Mouse (Mus musculus) heart, adult 2 months (tissue): ENCODE results near the gene Borcs7. TPM values are rescaled to one million over a fixed set of nuclear protein-coding genes. Genes with fewer than 3 reads are reported as not detected.
A peak's percentile ranks its signal among the peaks of the same experiment; 100 is the strongest.

ENCODE experiments used
- DNase-seq, 2 experiments: peaks; one replicate each; pipeline ENCODE4 v3.0.0; 2021
- H3K27ac ChIP-seq: fragments of 200-600 bp; 2 replicates; pipeline ENCODE4 v1.8.1; 2022
- H3K27me3 ChIP-seq: fragments of 200-500 bp; 2 replicates; pipeline ENCODE4 v1.6.1; 2012; ENCODE audit warnings: mild to moderate bottlenecking, low read length, inconsistent platforms, mixed read lengths; ENCODE audit not compliant: control insufficient read depth, insufficient read depth
- H3K36me3 ChIP-seq: fragments of 200-500 bp; 2 replicates; pipeline ENCODE4 v1.6.1; 2012; ENCODE audit warnings: low read length, inconsistent platforms; ENCODE audit not compliant: control insufficient read depth, insufficient read depth
- H3K4me1 ChIP-seq: fragments of 200-500 bp; 2 replicates; pipeline ENCODE4 v1.6.1; 2011; ENCODE audit warnings: low read length; ENCODE audit not compliant: control insufficient read depth, insufficient read depth
- H3K4me3 ChIP-seq: fragments of 200-600 bp; 2 replicates; pipeline ENCODE4 v1.8.1; 2022
- H3K79me2 ChIP-seq: fragments of 200-500 bp; replicated peaks from 2 replicates; pipeline ENCODE4 v1.6.1; 2012; ENCODE audit warnings: mild to moderate bottlenecking, inconsistent platforms, low read length, moderate library complexity, mixed read lengths; ENCODE audit not compliant: control insufficient read depth, insufficient read depth
- H3K9ac ChIP-seq: fragments of 200-500 bp; 2 replicates; pipeline ENCODE4 v1.6.1; 2012; ENCODE audit warnings: low read depth, mild to moderate bottlenecking, control low read depth, inconsistent platforms, low read length, mixed read lengths
- CTCF ChIP-seq: fragments of 200-600 bp; IDR thresholded peaks from 2 replicates; pipeline ENCODE4 v1.8.1; 2022; ENCODE audit warnings: antibody characterized with exemption, mild to moderate bottlenecking, moderate library complexity
- EP300 ChIP-seq: fragments of 200-500 bp; IDR thresholded peaks from 2 replicates; pipeline ENCODE4 v1.6.1; 2011; ENCODE audit warnings: low read depth, low read length, control low read depth; ENCODE audit not compliant: insufficient read depth
- POLR2A ChIP-seq: fragments of 200-500 bp; IDR thresholded peaks from 2 replicates; pipeline ENCODE4 v1.6.1; 2011; ENCODE audit warnings: mild to moderate bottlenecking, low read depth, low read length, control low read depth; ENCODE audit not compliant: insufficient read depth
- WGBS: fragments of 180-500 bp; shearing (Covaris S2); methylation state at CpG from one replicate; pipeline ENCODE4 v1.1.7; 2018; 5-methylcytosine and 5-hydroxymethylcytosine counted together
- intact Hi-C: fragments of 180-260 bp; cut with DNase I; formaldehyde crosslinking; loops from one replicate; pipeline ENCODE4 v1.15.1; 2025
- polyA plus RNA-seq: library from polyadenylated mRNA; depleted of rRNA; stranded (reverse); fragments of >200 nt; gene quantifications from 2 replicates; pipeline ENCODE4 v1.2.3, GENCODE M21; 2012
- total RNA-seq, 2 experiments: library from RNA; stranded (reverse); gene quantifications; 2 replicates each; pipeline ENCODE4 v1.2.3; 2021

The Borcs7 gene
- total and polyA plus RNA-seq, 3 experiments = 4.7 to 7.8 (median 7.1) TPM

DNA sequence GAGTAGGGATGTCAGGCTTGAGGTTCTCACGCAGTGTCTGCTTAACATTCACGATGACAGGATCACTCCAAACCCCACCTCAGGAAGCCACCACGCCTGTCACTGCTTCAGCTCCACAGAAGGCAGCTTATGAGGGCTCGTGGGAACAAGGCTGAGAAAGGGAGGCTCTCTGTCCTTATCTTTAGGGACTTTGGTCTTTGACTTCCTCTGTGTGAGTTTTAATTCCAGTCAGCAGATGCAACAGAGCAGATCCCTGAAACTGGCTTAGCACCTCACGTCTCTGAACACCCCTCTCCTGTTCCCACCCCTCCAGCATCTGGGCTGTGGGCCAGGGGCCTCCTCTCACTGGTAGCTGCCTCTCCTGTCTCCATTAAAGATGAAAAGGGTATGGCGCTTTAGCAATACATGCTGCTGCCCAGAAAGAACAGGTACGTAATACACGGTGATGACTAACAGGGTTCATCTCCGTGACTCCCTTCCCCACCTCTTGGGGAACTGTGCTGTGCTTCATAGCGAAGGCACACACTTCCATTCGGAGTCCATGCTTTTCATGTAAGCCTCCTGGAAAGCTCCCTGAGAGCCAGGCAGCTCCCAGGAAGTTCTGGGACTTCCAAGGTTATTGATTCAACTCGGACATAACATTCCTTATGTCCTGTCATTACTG is 9.9 kb upstream of the Borcs7 start:
- 47% methylated on average over 12 of the region's 12 CpGs for WGBS
- intact Hi-C loops = no loop called here
- Histone ChIP-seq H3K36me3 (no peaks in the 10 kb centered on the region), H3K4me1 (no peaks in the 10 kb centered on the region), H3K27ac (no peak overlapping the region), H3K79me2 (no peaks in the 10 kb centered on the region), H3K4me3 (no peak overlapping the region), H3K27me3 (no peaks in the 10 kb centered on the region), H3K9ac (no peak overlapping the region)
- no peak for DNase-seq
- TF ChIP-seq EP300 (no peak), CTCF (no peak), POLR2A (no peak)

GRCm38 (mm10) chr19:46690387-46690786 is 681 bp downstream of the Borcs7 start:
- DNase-seq = no peak
- no peak overlapping the region; the same call in 1 of the 2 replicates for H3K9ac ChIP-seq

GRCm38 (mm10) chr19:46691078-46691477 is 1.4 kb downstream of the Borcs7 start:
- WGBS = 55% methylated on average over 2 of the region's 2 CpGs
- no peaks in the 10 kb centered on the region for H3K27me3 ChIP-seq
- intact Hi-C loops = no loop called here
- 0 out of 2 replicates have a peak, but pooled peaks cover 1% of the 10 kb centered on the region for H3K79me2 ChIP-seq
- DNase-seq = no peak
- no peak overlapping the region for H3K9ac ChIP-seq
- H3K4me3 ChIP-seq = no peak overlapping the region
- no peaks in the 10 kb centered on the region for H3K36me3 ChIP-seq
- no peak for TF ChIP-seq POLR2A
- no peak for TF ChIP-seq CTCF
- no peak for TF ChIP-seq EP300
- H3K4me1 ChIP-seq = peaks cover 2% of the 10 kb centered on the region
- no peak overlapping the region for H3K27ac ChIP-seq

More at GRCm38 (mm10) chr19:46690387-46690786, 681 bp downstream of the Borcs7 start:
- intact Hi-C loops = no loop called here
- H3K27me3 ChIP-seq = no peaks in the 10 kb centered on the region
- WGBS = 70% methylated on average over 11 of the region's 11 CpGs
- no peak for TF ChIP-seq POLR2A
- TF ChIP-seq CTCF = no peak
- TF ChIP-seq EP300 = no peak
- H3K36me3 ChIP-seq = no peaks in the 10 kb centered on the region
- peaks cover 2% of the 10 kb centered on the region for H3K4me1 ChIP-seq
- H3K27ac ChIP-seq = peak overlapping the region; percentile 95
- H3K79me2 ChIP-seq = 0 out of 2 replicates have a peak, but pooled peaks cover 1% of the 10 kb centered on the region
- H3K4me3 ChIP-seq = peak overlapping the region; percentile 93

DNA sequence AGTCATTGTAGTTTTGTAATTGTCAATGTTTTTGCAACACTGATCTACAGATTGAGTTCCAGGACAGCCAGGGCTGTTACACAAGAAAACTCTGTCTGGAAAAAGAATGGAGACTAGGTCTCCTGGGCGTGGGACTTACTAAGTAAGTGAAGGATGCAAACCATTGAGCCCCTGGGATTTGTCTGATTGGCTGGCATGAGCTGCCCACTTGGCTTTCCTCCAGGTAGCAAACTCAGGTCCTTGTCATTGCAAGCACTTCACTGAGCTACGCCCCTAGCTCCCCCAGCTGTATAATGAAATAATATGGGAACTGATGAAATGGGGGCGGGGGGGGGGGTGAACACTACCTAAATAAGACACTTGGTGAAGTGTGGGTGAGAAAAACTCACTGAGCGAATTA is 3.4 kb downstream of the Borcs7 start:
- DNase-seq = no peak
- TF ChIP-seq CTCF = no peak
- TF ChIP-seq EP300 = no peak
- TF ChIP-seq POLR2A = no peak
- no peak overlapping the region for H3K4me3 ChIP-seq
- no peaks in the 10 kb centered on the region for H3K27me3 ChIP-seq
- intact Hi-C loops = no loop called here
- H3K4me1 ChIP-seq = peaks cover 2% of the 10 kb centered on the region
- no peak overlapping the region for H3K9ac ChIP-seq
- H3K27ac ChIP-seq = no peak overlapping the region
- H3K79me2 ChIP-seq = 0 out of 2 replicates have a peak, but pooled peaks cover 1% of the 10 kb centered on the region
- 81% methylated on average over 4 of the region's 4 CpGs for WGBS
- no peaks in the 10 kb centered on the region for H3K36me3 ChIP-seq

DNA sequence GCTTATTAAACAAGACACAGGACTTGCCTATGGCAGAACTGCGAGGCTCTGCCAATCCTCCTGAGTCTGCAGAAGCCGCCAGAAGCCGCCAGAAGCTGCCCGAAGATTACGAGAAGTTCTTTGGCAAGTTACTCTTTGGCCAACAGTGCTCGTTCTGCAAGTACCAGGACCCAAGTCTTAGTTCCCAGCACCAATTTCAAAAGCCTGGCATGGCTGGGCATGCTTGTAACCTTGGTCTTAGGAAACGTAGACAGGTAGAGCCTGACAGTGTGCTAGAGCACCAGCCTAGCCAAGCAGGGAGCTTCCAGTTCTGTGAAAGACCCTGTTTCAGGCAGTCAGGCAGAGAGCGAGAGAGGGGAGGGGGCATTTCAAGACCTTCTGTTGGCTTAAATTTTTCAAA is 6.8 kb downstream of the Borcs7 start:
- no peak overlapping the region for H3K4me3 ChIP-seq
- no peaks in the 10 kb centered on the region for H3K36me3 ChIP-seq
- H3K27ac ChIP-seq = no peak overlapping the region
- no peak for TF ChIP-seq CTCF
- DNase-seq = no peak
- intact Hi-C loops = no loop called here
- H3K9ac ChIP-seq = no peak overlapping the region
- WGBS = 95% methylated on average over 8 of the region's 8 CpGs
- H3K79me2 ChIP-seq = no peaks in the 10 kb centered on the region
- H3K27me3 ChIP-seq = no peaks in the 10 kb centered on the region
- H3K4me1 ChIP-seq = no peaks in the 10 kb centered on the region

GRCm38 (mm10) chr19:46696943-46697342 is 7.2 kb downstream of the Borcs7 start:
- Histone ChIP-seq H3K27ac (no peak overlapping the region), H3K36me3 (no peaks in the 10 kb centered on the region), H3K9ac (no peak overlapping the region), H3K79me2 (no peaks in the 10 kb centered on the region), H3K27me3 (no peaks in the 10 kb centered on the region), H3K4me3 (no peak overlapping the region), H3K4me1 (no peaks in the 10 kb centered on the region)
- TF ChIP-seq CTCF = no peak
- no peak for TF ChIP-seq POLR2A
- no peak for TF ChIP-seq EP300
- intact Hi-C loops = no loop called here
- DNase-seq = no peak
- 93% methylated on average over 7 of the region's 7 CpGs for WGBS
